In genomic region chr17:27621705-27622531, GRCm38 (mm10) we compare ENCODE assay signal across 8 mouse cellular contexts. TPM values are rescaled to one million over a fixed set of nuclear protein-coding genes. Genes with fewer than 3 reads are reported as not detected.
DNase-seq lines count a peak whose midpoint lies in the region; ATAC-seq and TF ChIP-seq lines count a peak whose summit lies in the region.
"Had no signal": no experiment of that assay in that cellular context is flagged by ENCODE, and none has a peak within 500 bp of the region (broad histone marks: within the 10 kb centered on the region; RNA-seq: fewer than 3 reads in every experiment).

No protein-coding gene starts in this region.

- ATAC-seq in hindbrain, embryonic 12.5 days (ENCODE audit: low FRiP score): peak; percentile 29; the same call in 1 of the 2 replicates

- no peaks in the 10 kb centered on the region for H3K27me3 ChIP-seq in testis, adult 2 months (ENCODE audit: control insufficient read depth, insufficient read depth, low read length)
- H3K27me3 ChIP-seq in hindbrain, embryonic 12.5 days: no peaks in the 10 kb centered on the region
- H3K27me3 ChIP-seq in megakaryocyte, embryonic 14.5 days (replicated peaks): no peaks in the 10 kb centered on the region

- peak overlapping the region; percentile 99 for H3K9ac ChIP-seq in hindbrain, embryonic 12.5 days

- peak overlapping the region; percentile 93 for H3K4me3 ChIP-seq in testis, adult 2 months (ENCODE audit: control insufficient read depth, low read depth, low read length)
- H3K4me3 ChIP-seq in hindbrain, embryonic 12.5 days: peak overlapping the region; percentile 90
- peak overlapping the region; percentile 98 for H3K4me3 ChIP-seq in megakaryocyte, embryonic 14.5 days (replicated peaks)

- intact Hi-C loops in left cerebral cortex, postnatal 4 days (cut with DNase I): loop anchor here (5.0 kb wide), 1 partner anchor 55 kb away; the partner anchor contains the start of gene AI413582

- peak overlapping the region; percentile 76 for H3K27ac ChIP-seq in testis, adult 2 months (ENCODE audit: control insufficient read depth, insufficient read depth, low read depth, low read length)
- H3K27ac ChIP-seq in hindbrain, embryonic 12.5 days: peak overlapping the region; percentile 98

- WGBS in hindbrain, embryonic 12.5 days: 4% methylated on average over 23 of the region's 23 CpGs

- H3K4me2 ChIP-seq in hindbrain, embryonic 12.5 days (replicated peaks): peak overlapping the region; percentile 65

- DNase-seq in testis, postnatal 14 days (ENCODE audit: low spot score): no peak
- peak; percentile 54 for DNase-seq in embryo, embryonic 11 days
- DNase-seq in left cerebral cortex, postnatal 4 days: no peak
- DNase-seq in left cerebral cortex, adult 18-20 months (ENCODE audit: low spot score in 2 of 2): no peak

- no peak for TF ChIP-seq CTCF in testis, adult 2 months (IDR thresholded peaks at IDR 0.05; ENCODE audit: control insufficient read depth, insufficient read depth, insufficient replicate concordance, low read depth, low read length)

- H3K36me3 ChIP-seq in testis, adult 2 months (ENCODE audit: control insufficient read depth, insufficient read depth, low read length): no peaks in the 10 kb centered on the region
- peaks cover 19% of the 10 kb centered on the region for H3K36me3 ChIP-seq in hindbrain, embryonic 12.5 days
- H3K36me3 ChIP-seq in megakaryocyte, embryonic 14.5 days (replicated peaks; ENCODE audit: low read length): peaks cover 38% of the 10 kb centered on the region

- peaks cover 10% of the 10 kb centered on the region for H3K4me1 ChIP-seq in testis, adult 2 months (ENCODE audit: control insufficient read depth, insufficient read depth, low read length)
- H3K4me1 ChIP-seq in hindbrain, embryonic 12.5 days: peaks cover 31% of the 10 kb centered on the region
- H3K4me1 ChIP-seq in megakaryocyte, embryonic 14.5 days: peaks cover 76% of the 10 kb centered on the region

- no peak for TF ChIP-seq POLR2A in testis, adult 2 months (IDR thresholded peaks at IDR 0.05; ENCODE audit: control insufficient read depth, low read depth, low read length)

- H3K9me3 ChIP-seq in hindbrain, embryonic 12.5 days (replicated peaks): 0 out of 2 replicates have a peak, but pooled peaks cover 6% of the 10 kb centered on the region
- no peaks in the 10 kb centered on the region for H3K9me3 ChIP-seq in megakaryocyte, embryonic 14.5 days

RNA-seq across cellular contexts. Expression of gene Nudt3, which starts 1.4 kb away (rescaled TPM):
- polyA plus RNA-seq in testis, adult 2 months (2012; rRNA removed): 59.8 and 68.1 TPM in 2 replicates
- 199 and 204 TPM in 2 replicates for polyA plus RNA-seq in hindbrain, embryonic 12.5 days (2016; fragmentation: Nextera tagmentation; extraction: Ambion mirVana)
- polyA plus RNA-seq in megakaryocyte, embryonic 14.5 days (2012; ENCODE audit: insufficient read depth, low replicate concordance): 157 and 272 TPM in 2 replicates
- 100 to 1,000 TPM; 506 to 527 TPM for total RNA-seq in left cerebral cortex, postnatal 4 days (2021)
- 100 to 1,000 TPM; 562 to 569 TPM for total RNA-seq in left cerebral cortex, adult 18-20 months (2021)

RNA-seq across cellular contexts. Expression of gene RPS10-NUDT3, which starts 13.1 kb away (rescaled TPM):
- not detected in 2 replicates for polyA plus RNA-seq in testis, adult 2 months (2012; rRNA removed)
- polyA plus RNA-seq in hindbrain, embryonic 12.5 days (2016; fragmentation: Nextera tagmentation; extraction: Ambion mirVana): not detected in 2 replicates
- not detected in 2 replicates for polyA plus RNA-seq in megakaryocyte, embryonic 14.5 days (2012; ENCODE audit: insufficient read depth, low replicate concordance)
- not detected for total RNA-seq in left cerebral cortex, postnatal 4 days (2021)
- not detected for total RNA-seq in left cerebral cortex, adult 18-20 months (2021)
- polyA plus RNA-seq: large intestine, adult 2 months had no signal

RNA-seq across cellular contexts. Expression of gene Rps10, which starts 14.6 kb away (rescaled TPM):
- 262 and 331 TPM in 2 replicates for polyA plus RNA-seq in testis, adult 2 months (2012; rRNA removed)
- 618 and 712 TPM in 2 replicates for polyA plus RNA-seq in hindbrain, embryonic 12.5 days (2016; fragmentation: Nextera tagmentation; extraction: Ambion mirVana)
- polyA plus RNA-seq in megakaryocyte, embryonic 14.5 days (2012; ENCODE audit: insufficient read depth, low replicate concordance): 1,090 and 3,855 TPM in 2 replicates
- total RNA-seq in left cerebral cortex, postnatal 4 days (2021): 100 to 1,000 TPM; 695 to 751 TPM
- total RNA-seq in left cerebral cortex, adult 18-20 months (2021): 100 to 1,000 TPM; 498 to 500 TPM

RNA-seq across cellular contexts. Expression of gene Pacsin1, which starts 33.4 kb away (rescaled TPM):
- 9.6 and 10.4 TPM in 2 replicates for polyA plus RNA-seq in testis, adult 2 months (2012; rRNA removed)
- 11.0 and 13.4 TPM in 2 replicates for polyA plus RNA-seq in hindbrain, embryonic 12.5 days (2016; fragmentation: Nextera tagmentation; extraction: Ambion mirVana)
- polyA plus RNA-seq in megakaryocyte, embryonic 14.5 days (2012; ENCODE audit: insufficient read depth, low replicate concordance): 0.36 and 1.00 TPM in 2 replicates
- total RNA-seq in left cerebral cortex, postnatal 4 days (2021): 10 to 100 TPM; 66.7 to 77.1 TPM
- 100 to 1,000 TPM; 429 to 433 TPM for total RNA-seq in left cerebral cortex, adult 18-20 months (2021)

RNA-seq across cellular contexts. Expression of gene AI413582, which starts 56.4 kb away (rescaled TPM):
- 20.7 and 24.5 TPM in 2 replicates for polyA plus RNA-seq in testis, adult 2 months (2012; rRNA removed)
- 19.8 and 21.9 TPM in 2 replicates for polyA plus RNA-seq in hindbrain, embryonic 12.5 days (2016; fragmentation: Nextera tagmentation; extraction: Ambion mirVana)
- polyA plus RNA-seq in megakaryocyte, embryonic 14.5 days (2012; ENCODE audit: insufficient read depth, low replicate concordance): 81.1 and 284 TPM in 2 replicates
- 10 to 100 TPM; 61.2 to 61.6 TPM for total RNA-seq in left cerebral cortex, postnatal 4 days (2021)
- total RNA-seq in left cerebral cortex, adult 18-20 months (2021): 10 to 100 TPM; 83.2 to 92.5 TPM
